Mouse (Mus musculus): ENCODE results near the gene Qars. TPM values are rescaled to one million over a fixed set of nuclear protein-coding genes. Genes with fewer than 3 reads are reported as not detected.

Qars gene
- 68.5 and 88.3 TPM in 2 replicates for polyA plus RNA-seq (2012; rRNA removed)

GRCm38 (mm10) chr9:108507619-108508434 lies at the start of gene Qars:
Gene Qars (plus strand): TSS chr9:108507706.

GRCm38 (mm10) chr9:108460319-108461178 lies 47.0 kb upstream of the Qars start, which contains the start of gene Ccdc71:
Gene Ccdc71 (plus strand): TSS chr9:108460527.

DNA sequence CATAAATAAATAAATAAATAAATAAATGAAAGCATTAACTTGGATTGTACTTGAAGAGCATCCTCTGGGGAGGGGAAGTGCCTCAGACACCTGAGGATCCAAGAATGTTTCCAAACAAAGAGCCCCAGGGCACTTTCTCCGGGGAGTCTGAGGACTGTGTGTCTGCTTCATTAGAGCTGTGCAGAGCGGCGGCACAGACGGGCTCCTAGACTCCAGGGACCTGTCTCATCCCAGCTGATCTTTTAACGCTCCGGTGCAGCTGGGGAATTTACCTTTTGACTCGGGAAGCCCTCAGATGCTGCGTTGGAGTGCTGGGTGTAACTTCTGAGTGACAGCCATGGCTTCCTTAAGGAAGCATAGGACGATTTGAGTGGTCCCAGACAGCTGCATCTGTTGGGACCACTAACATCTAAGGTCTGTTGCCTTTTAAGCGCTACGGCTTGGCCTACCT lies 46.3 kb upstream of the Qars start, which contains the start of gene Klhdc8b:
Gene Klhdc8b (minus strand): TSS at position 401 of the 451 bp plus-strand sequence.

DNA sequence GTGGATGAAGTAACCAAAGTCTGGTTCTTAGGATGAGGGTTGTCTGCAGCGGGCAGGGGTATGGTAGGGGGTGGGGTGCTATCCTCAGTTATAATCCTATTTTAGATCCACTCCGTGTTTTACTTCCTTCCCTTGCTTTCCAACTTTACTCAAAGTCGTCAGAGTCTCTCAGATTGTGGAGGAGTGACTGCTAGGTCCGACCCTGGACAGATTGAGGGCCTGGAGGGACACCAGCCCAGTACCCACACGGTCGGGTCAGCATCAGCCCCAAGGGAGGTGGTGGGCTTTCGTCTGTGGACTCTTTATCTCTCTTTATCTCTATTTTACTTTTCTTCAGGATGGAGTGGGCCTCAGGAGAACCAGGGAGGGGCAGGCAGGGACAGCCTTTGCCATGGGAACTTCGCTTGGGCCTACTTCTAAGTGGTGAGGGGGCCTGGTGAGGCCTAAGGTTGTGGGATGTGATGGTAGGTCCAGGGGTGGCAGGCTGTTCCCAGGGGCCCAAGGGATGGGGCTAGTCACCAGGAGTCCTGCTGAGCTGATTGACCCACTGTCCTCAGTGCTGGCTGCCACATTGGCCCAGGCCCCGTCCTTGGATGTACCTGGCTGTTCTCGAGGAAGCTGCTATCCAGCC lies 27.7 kb upstream of the Qars start, which contains the start of gene Lamb2:
Gene Lamb2 (plus strand): TSS at position 16 of the 631 bp plus-strand sequence.

DNA sequence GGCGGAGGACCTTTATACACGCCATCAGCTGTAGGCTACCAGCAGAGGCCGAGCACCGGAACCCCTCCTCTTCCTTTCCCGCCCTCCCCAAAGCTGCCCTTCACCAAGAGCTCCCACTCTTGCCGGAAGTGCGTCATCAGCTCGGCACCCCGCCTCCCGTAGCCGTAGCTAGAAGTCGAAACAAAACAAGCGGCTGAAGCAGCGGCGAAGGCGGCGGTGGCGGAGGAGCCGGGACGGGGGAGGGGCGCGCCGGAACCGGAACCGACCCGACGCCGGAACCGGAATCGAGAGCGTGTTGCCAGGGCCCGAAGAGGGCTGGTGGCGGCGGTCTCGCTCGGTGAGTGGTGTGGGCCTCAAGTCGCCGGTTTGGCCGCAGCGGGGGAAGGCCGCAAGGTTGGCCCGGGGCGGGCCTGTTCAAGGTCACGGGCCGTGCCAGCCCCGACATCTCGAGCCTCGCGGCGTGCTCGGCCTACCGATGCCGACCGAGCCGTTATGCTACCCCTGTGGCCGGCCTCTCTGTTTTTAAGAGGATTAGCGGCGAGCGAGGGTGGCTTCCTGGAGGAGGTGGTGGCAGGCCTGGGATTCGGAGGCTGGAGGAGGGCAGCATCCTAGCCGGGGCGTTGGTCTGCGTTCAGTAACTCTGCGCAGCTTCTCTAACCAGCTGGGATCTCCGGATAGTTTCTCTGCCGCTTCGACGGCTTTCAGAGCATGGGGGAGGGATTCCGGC lies 16.8 kb upstream of the Qars start, which contains the start of gene Usp19:
Gene Usp19 (plus strand): TSS at position 44 of the 727 bp plus-strand sequence.

DNA sequence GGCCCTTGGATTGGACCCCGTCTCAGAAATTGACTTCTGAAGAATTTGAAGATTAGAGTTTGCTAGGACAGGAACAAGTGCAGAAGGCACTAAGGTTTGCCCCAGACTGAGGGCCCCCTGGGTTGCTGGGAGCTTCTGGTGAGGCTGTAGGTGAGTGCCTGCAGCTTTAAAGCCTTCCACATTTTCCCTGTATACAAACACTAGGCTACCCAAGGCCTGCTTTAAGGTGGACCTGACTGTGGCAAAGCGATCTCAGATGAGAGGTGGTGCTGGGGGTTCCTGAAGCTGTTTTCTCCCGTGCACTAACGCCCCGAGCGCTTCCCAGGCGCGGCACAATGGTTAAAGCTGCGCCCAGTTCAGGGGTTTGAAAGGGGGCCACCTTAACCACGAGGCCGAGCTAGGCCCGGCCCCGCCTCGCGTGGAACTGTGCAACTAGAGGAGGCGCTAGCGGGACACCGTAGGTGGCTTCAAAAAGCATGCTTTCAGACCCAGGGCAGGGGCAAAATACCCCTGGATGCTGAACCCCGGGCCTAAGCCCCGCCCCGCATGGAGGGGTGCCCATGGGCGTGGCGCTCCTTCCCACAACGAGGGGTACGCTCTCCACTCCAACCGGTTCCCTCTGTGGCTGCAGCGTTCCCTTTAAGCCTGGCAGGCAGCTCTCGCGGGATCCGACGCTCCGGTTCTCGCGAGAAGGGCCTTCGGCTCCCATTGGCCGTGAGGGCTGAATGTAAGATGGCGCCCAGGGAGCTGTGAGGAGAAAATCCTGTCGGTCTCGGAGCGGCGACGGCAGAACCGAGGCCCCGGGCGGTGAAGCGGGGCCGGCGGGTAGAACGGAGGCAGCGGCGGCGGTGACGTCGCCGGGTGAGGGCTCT lies 9.1 kb downstream of the Qars start, which contains the start of gene Qrich1:
Gene Qrich1 (plus strand): TSS at position 427 of the 872 bp plus-strand sequence.

DNA sequence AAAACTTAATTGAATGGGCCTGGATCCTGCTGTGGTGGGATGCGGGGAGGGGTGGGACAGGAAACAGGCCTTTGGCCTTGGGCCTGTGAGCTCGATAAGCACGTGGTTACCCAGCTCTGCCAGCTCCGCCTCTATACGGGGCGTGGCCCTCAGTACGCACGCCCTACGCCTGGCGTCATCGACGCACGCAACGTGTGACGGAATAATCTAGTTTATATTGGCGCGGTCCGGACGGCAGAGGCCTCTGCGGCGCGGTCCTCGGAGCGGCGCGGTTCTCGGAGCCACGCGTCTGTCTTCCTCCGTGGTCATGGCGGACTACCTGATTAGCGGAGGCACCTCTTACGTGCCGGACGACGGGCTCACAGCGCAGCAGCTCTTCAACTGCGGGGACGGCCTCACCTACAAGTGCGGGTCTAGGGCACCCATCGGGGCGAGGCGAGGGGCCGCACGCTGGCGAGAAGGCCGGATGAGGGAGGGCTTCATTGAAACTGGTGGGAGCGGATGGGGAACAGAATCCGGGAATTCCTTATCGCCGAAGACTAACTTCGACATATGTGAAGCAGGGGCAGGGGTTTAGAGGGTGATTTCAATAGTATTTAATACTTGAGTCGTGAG lies 52.8 kb downstream of the Qars start, which contains the start of gene Impdh2:
Gene Impdh2 (plus strand): TSS at position 60 of the 615 bp plus-strand sequence.

Other genes with a start within 250 kb of the Qars start
- gene Dag1, start 243.7 kb upstream of the Qars start, polyA plus RNA-seq (2012; rRNA removed) = 8.4 and 9.0 TPM in 2 replicates
- gene Nicn1, start 217.3 kb upstream of the Qars start, polyA plus RNA-seq (2012; rRNA removed) = 5.9 and 6.0 TPM in 2 replicates
- gene Amt, start 210.9 kb upstream of the Qars start, polyA plus RNA-seq (2012; rRNA removed) = 10.6 and 10.9 TPM in 2 replicates
- gene Rhoa, start 201.6 kb upstream of the Qars start, polyA plus RNA-seq (2012; rRNA removed) = 74.7 and 78.0 TPM in 2 replicates
- gene Tcta, start 201.5 kb upstream of the Qars start, polyA plus RNA-seq (2012; rRNA removed) = 13.6 and 14.8 TPM in 2 replicates
- 1,940 and 2,086 TPM in 2 replicates for gene Gpx1, start 168.8 kb upstream of the Qars start, polyA plus RNA-seq (2012; rRNA removed)
- gene Usp4, start 159.9 kb upstream of the Qars start, polyA plus RNA-seq (2012; rRNA removed) = 27.8 and 30.7 TPM in 2 replicates
- 0.26 and 0.44 TPM in 2 replicates for gene 1700102P08Rik, start 114.9 kb upstream of the Qars start, polyA plus RNA-seq (2012; rRNA removed)
- gene Ccdc36, start 79.2 kb upstream of the Qars start, polyA plus RNA-seq (2012; rRNA removed) = 0.06 and 0.08 TPM in 2 replicates
- not detected in 2 replicates for gene BC048562, start 71.2 kb upstream of the Qars start, polyA plus RNA-seq (2012; rRNA removed)
- 9.5 TPM in 2 replicates for gene Ccdc71, start 47.2 kb upstream of the Qars start, polyA plus RNA-seq (2012; rRNA removed)
- gene Klhdc8b, start 46.1 kb upstream of the Qars start, polyA plus RNA-seq (2012; rRNA removed) = 18.4 and 25.3 TPM in 2 replicates
- gene Lamb2, start 28.0 kb upstream of the Qars start, polyA plus RNA-seq (2012; rRNA removed) = 9.6 and 10.7 TPM in 2 replicates
- 32.7 and 42.1 TPM in 2 replicates for gene Usp19, start 17.1 kb upstream of the Qars start, polyA plus RNA-seq (2012; rRNA removed)
- 32.6 and 35.7 TPM in 2 replicates for gene Qrich1, start 9.1 kb downstream of the Qars start, polyA plus RNA-seq (2012; rRNA removed)
- 65.6 and 75.3 TPM in 2 replicates for gene Impdh2, start 52.6 kb downstream of the Qars start, polyA plus RNA-seq (2012; rRNA removed)
- 9.6 and 9.7 TPM in 2 replicates for gene Ndufaf3, start 59.7 kb downstream of the Qars start, polyA plus RNA-seq (2012; rRNA removed)
- gene Dalrd3, start 62.2 kb downstream of the Qars start, polyA plus RNA-seq (2012; rRNA removed) = 39.3 and 41.8 TPM in 2 replicates
- gene Wdr6, start 71.0 kb downstream of the Qars start, polyA plus RNA-seq (2012; rRNA removed) = 6.5 and 7.2 TPM in 2 replicates
- 0.40 and 0.41 TPM in 2 replicates for gene P4htm, start 90.0 kb downstream of the Qars start, polyA plus RNA-seq (2012; rRNA removed)
- 17.4 and 18.2 TPM in 2 replicates for gene Arih2, start 141.7 kb downstream of the Qars start, polyA plus RNA-seq (2012; rRNA removed)
- 25.2 and 27.9 TPM in 2 replicates for gene Slc25a20, start 154.4 kb downstream of the Qars start, polyA plus RNA-seq (2012; rRNA removed)
- gene Prkar2a, start 181.6 kb downstream of the Qars start, polyA plus RNA-seq (2012; rRNA removed) = 8.4 and 9.1 TPM in 2 replicates

Measured in liver, embryonic 18 days (tissue).